Mouse (Mus musculus): ENCODE measurements at regions not wholly inside any gene's neighbourhood (a gene's known extent, or its start where the extent isn't known, plus 50 kb on each side); places are given as distances from the start of the nearest gene placed in this dataset.

DNA sequence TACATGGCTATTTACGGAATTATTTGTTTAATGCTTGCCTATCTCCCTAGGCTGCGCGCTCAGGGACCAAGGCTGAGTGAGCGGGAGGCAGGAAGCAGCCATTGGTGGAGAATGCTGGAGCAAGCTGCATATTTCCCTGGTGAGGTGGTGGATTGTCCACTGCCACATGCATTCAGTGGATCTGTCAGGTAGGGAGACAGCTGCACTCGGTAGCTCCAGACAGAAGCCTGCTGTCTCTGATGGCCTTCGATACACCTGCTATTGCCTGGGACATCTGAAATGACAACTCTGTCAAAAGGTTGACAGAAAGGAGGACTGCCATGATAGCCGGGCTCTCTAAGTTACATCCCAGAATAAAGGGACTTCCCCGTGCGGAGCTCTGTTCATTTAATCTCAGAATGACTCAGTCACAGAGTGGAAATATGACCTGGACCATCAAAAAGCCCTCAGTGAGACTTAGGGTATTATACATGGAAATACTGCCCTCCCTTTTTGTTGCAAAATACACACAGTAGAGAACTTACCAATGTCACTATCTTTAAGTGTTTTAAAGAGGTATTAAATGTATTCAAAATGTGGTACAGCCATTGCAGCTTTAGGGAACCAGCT, 201.5 kb downstream of the Hhipl2 start:
- intact Hi-C loops (cut with DNase I): no loop called here

- intact Hi-C loops (cut with DNase I): no loop called here
Observed at GRCm38 (mm10) chr1:183622341-183622740, 204.3 kb downstream of the Hhipl2 start.

- intact Hi-C loops (cut with DNase I): no loop called here
Observed at GRCm38 (mm10) chr1:183624266-183624665, 206.3 kb downstream of the Hhipl2 start.

DNA sequence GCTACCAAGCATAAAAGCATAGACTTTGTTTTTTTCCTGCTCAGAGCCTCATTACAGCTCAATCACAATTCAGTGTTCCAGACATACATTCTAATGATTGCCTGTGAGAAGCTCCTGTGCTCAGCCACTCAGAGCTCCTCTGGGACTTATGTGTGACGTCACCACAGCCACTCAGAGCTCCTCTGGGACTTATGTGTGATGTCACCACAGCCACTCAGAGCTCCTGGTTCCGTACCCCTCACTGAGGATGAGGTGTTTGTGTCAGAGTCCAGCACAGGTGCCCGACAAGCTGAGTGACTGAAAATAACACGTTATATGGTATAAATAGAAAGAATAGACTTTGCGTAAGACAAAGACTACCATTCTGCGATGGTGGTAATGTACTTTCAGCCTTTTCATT, 215.8 kb downstream of the Hhipl2 start:
- intact Hi-C loops (cut with DNase I): no loop called here

- intact Hi-C loops (cut with DNase I): no loop called here
Observed at GRCm38 (mm10) chr1:183634836-183635235, 216.8 kb downstream of the Hhipl2 start.

DNA sequence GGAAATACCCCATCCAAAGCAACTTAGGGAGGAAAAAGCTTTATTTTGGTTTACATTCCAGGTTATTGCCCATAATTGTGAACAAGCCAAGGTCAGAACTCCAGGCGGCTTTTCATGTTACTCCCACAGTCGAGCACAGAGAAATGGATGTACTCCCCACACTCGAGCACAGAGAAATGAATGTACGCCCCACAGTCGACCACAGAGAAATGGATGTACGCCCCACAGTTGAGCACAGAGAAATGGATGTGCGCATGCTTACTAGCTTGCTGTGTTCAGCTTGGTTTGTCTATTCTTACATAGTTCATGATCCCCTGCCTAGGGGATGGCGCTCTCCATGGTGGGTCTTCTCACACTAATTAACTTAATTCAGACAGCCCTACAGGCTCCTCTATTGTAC, 219.2 kb downstream of the Hhipl2 start:
- intact Hi-C loops (cut with DNase I): no loop called here

GRCm38 (mm10) chr1:183639332-183639731, 221.3 kb downstream of the Hhipl2 start:
- intact Hi-C loops (cut with DNase I): no loop called here

DNA sequence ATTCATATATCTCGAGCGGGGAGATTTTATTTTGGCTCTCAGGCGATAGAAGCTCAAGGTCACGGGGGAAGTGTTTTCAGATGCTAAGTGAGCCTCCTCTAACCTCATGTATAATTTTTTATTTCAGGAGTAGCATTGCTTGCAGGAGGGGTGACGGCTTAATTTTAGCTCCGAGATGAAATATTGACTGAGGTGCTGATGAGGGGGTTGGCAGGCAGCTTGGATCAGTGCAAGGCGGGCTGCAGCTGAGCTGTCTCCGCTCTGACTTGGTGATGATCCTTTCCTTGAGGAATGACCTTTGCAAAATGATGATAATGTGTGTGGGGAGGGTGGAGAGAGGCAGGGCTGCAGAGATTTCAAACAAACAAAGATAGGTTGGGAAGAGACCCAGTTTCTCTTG, 222.6 kb downstream of the Hhipl2 start:
- intact Hi-C loops (cut with DNase I): no loop called here

DNA sequence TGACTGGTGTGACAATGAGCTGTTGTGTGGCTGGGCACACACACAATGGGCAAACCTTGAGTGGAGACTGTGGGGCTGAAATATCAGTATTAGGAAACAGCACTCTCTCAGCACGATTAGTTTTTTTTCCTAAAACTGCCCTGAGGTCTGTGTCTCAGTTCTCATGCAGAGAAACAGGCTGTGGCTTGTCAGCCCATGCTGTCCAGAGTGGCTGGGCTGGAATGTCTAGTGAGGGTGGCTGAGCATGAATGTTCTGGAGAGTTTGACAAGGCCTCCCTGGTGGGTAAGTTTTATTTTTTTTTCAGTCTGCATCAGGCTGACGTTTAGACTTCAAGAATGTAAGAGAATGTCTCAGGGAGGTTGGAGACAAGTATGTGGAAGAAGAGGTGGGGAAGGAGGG, 226.0 kb downstream of the Hhipl2 start:
- intact Hi-C loops (cut with DNase I): no loop called here

GRCm38 (mm10) chr1:183653878-183654277, 235.9 kb downstream of the Hhipl2 start:
- intact Hi-C loops (cut with DNase I): loop anchor here (10.0 kb wide), 1 partner anchor 99 kb away; no protein-coding TSS in a partner anchor

GRCm38 (mm10) chr1:183657043-183657442, 239.0 kb downstream of the Hhipl2 start:
- intact Hi-C loops (cut with DNase I): loop anchor here (10.0 kb wide), 1 partner anchor 102 kb away; no protein-coding TSS in a partner anchor

DNA sequence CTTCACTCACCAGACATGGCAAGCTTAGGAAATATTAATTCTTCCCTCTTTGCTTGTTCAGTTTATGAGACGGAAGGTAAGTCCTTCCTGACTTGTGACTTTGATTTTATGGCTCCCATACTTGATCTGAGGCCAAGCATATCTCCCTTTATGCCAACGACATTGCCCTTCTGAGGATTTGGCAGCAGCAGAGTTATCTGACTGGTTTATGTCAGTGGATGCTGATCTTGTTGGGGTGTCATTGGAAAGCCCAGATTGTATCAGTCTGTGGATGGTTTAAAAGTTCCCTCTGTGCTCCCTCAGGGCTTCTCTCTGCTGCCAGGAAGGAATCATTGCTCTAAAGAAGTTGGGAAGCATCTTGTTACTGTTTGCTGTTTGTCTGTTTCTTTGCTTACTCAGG, 242.5 kb downstream of the Hhipl2 start:
- intact Hi-C loops (cut with DNase I): no loop called here

DNA sequence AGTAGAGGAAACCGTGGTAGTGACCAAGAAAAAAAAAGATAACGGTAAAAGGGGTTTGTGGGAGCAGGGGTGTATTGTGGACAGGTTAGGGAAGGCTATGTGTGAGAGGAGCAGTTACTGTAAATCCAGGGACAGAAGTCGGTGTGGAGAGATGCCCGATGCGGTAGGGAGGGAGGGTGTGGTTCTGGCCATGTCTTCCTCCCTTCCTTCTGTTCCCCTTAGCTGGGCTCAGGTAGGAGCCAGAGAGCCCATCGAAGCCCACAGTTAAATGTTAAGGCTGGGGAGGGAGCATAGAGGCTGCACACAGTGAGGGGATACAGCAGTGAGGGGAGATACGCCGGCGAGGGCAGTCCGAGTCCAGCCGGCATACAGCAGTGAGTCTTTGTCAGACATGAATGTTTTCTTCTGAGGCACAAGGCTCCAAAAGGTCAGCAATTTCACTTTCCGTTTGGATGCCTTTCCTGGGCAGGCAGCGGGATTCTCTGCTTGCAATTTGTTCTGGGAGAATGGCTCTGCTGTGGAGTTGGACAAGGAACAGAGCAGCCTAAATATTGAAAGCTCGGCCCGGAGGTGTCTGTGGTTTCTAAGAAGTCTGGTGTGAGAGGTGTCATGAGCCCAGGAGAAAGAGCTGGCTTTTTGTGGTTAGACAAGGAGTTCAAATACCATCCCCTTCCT, 244.5 kb downstream of the Hhipl2 start:
- intact Hi-C loops (cut with DNase I): no loop called here

GRCm38 (mm10) chr1:183669271-183669670, 251.3 kb downstream of the Hhipl2 start:
- intact Hi-C loops (cut with DNase I): no loop called here

DNA sequence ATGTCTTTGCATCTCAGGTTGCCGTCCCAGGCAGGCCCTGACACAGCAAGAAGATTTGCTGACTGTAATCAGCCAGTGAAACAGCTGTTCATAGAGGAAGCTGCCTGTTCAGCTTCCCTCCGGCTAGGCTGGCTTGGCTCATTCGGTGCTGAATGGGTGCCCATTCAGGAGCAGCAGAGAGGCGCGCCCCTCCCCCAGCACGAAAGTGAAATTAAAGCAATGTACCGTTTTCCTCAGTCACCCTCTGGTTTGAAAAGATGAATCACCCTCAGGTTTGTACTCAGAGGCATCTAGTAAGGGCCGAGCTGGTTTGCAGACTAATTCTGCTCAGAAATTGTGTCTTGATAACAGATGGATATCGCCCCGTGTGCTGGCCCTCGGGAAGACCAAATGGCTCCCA, 251.7 kb downstream of the Hhipl2 start:
- intact Hi-C loops (cut with DNase I): no loop called here

- intact Hi-C loops (cut with DNase I): no loop called here
Observed at GRCm38 (mm10) chr1:183670542-183670941, 252.5 kb downstream of the Hhipl2 start.

DNA sequence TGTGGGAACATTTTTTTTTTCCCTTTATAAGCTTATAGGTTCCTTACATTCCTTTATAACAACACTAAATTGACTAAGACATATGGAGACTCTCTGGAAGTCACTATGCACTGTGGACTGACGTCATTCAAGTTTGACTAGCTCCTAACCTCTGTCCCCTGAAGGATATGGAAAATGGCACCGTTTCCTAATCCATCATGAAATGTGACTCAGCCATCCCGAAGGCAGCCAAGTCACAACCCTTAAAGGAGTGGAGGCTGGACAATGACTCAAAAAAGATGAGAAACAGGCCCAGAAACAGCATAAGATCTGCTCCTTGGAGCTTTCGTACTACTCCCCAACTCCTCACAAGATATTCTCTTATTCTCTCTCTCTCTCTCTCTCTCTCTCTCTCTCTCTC, 253.5 kb downstream of the Hhipl2 start:
- intact Hi-C loops (cut with DNase I): no loop called here

- intact Hi-C loops (cut with DNase I): no loop called here
Observed at GRCm38 (mm10) chr1:183672521-183672920, 254.5 kb downstream of the Hhipl2 start.

DNA sequence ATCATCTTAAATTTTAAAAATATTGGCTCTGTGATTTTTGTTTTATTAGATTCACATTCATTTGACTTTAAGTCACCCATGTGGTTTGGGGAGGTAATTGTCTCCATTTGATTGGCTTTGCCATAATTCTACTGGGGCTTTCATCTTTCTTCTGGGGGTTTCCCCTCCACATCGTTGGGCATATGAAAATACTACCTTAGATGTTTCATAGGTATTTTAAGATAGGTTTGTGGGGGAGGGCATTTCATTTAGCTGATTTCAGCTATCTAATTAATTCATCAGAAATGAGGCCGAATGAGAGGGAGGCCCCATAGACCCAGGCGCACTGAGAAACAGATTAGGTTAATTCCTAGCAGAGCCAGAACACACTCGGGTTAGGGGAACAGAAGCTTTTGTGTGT, 259.6 kb downstream of the Hhipl2 start:
- intact Hi-C loops (cut with DNase I): no loop called here

DNA sequence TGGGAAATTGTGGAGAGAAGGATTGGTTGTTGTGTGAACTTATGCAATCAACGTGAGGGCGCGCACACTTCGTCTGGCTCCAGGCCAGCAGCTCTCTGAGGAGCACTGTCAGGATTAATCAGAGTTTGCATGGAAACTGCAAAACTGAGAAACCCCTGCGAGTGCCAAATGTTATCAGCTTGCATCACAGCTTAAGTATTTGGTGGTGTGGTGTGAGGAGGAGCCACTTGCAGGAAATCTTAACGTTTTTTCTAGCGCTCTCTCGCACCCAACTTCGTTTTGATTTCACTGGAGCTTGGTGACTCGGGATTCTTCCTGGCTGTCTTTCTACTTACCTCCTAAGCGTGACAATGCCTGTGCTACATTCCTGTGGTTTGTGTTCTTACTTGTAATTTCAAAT, 261.9 kb downstream of the Hhipl2 start:
- intact Hi-C loops (cut with DNase I): no loop called here

- intact Hi-C loops (cut with DNase I): no loop called here
Observed at GRCm38 (mm10) chr1:183686056-183686455, 268.0 kb downstream of the Hhipl2 start.

GRCm38 (mm10) chr1:183692756-183693155, 274.7 kb downstream of the Hhipl2 start:
- intact Hi-C loops (cut with DNase I): no loop called here

DNA sequence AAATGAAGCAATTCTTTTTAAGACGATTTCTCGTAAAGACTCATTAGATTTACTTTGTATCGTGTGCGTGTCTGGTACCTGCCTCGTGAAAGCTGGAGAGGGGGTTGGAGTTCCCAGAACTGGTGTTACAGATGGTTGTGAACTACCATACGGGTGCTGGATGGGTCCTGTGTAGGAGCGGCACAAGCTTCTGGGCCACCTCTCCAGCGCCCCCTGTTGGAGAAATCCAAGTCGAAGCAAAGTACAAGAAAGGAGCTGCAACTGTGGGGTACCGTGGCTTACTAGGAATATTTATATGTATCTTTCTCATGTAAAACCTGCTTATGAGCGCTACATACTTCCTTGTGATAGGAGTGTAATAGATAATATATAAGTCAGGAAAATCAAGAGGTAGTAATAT, 281.3 kb downstream of the Hhipl2 start:
- intact Hi-C loops (cut with DNase I): no loop called here

All from adrenal gland (tissue).